Mouse (Mus musculus): Measurements from ENCODE around the gene Gtpbp2. TPM values are rescaled to one million over a fixed set of nuclear protein-coding genes. Genes with fewer than 3 reads are reported as not detected.

The Gtpbp2 gene
- total RNA-seq (2021), result 10 to 100 TPM; 58.4 to 69.9 TPM
- 92.0 and 96.8 TPM in 2 replicates for polyA plus RNA-seq (2012; rRNA removed)
- long read RNA-seq, transcript Gtpbp2-201 (12 exons, 2,966 nt), result major isoform, 14 of 23 reads
- long read RNA-seq, partial matches to known transcripts, result 3 of 23 reads
- long read RNA-seq, other reads (novel, unspliced or antisense), result 6 of 23 reads

- peak; percentile 97 for DNase-seq
Measured at GRCm38 (mm10) chr17:46160686-46161085, at the start of gene Gtpbp2. Gene Gtpbp2, plus strand, starts transcription at chr17:46161032.

- no peak for DNase-seq
Measured at GRCm38 (mm10) chr17:46115489-46115888, 45.3 kb upstream of the Gtpbp2 start.

GRCm38 (mm10) chr17:46116138-46116537 lies 44.7 kb upstream of the Gtpbp2 start:
- DNase-seq, result no peak

GRCm38 (mm10) chr17:46116881-46117280 lies 44.0 kb upstream of the Gtpbp2 start:
- no peak for DNase-seq

- DNase-seq, result peak; percentile 25
Measured at GRCm38 (mm10) chr17:46117623-46118422, 43.0 kb upstream of the Gtpbp2 start.

- no peak for DNase-seq
Measured at GRCm38 (mm10) chr17:46118423-46118850, 42.4 kb upstream of the Gtpbp2 start.

GRCm38 (mm10) chr17:46119641-46120040 lies 41.2 kb upstream of the Gtpbp2 start:
- DNase-seq, result no peak

- DNase-seq, result no peak
Measured at GRCm38 (mm10) chr17:46122791-46123190, 38.0 kb upstream of the Gtpbp2 start.

- no peak for DNase-seq
Measured at GRCm38 (mm10) chr17:46123285-46123684, 37.5 kb upstream of the Gtpbp2 start.

- DNase-seq, result no peak
Measured at GRCm38 (mm10) chr17:46123953-46124700, 36.7 kb upstream of the Gtpbp2 start.

- peak; percentile 74 for DNase-seq
Measured at GRCm38 (mm10) chr17:46126608-46127007, 34.2 kb upstream of the Gtpbp2 start.

- DNase-seq, result peak; percentile 63
Measured at GRCm38 (mm10) chr17:46127814-46128493, 32.9 kb upstream of the Gtpbp2 start.

- DNase-seq, result peak; percentile 65
Measured at GRCm38 (mm10) chr17:46129741-46130498, 30.9 kb upstream of the Gtpbp2 start.

GRCm38 (mm10) chr17:46132058-46132718 lies 28.6 kb upstream of the Gtpbp2 start:
- DNase-seq, result peak; percentile 80

- peak; percentile 59 for DNase-seq
Measured at GRCm38 (mm10) chr17:46132862-46133261, 28.0 kb upstream of the Gtpbp2 start.

- peak; percentile 71 for DNase-seq
Measured at GRCm38 (mm10) chr17:46138563-46139236, 22.1 kb upstream of the Gtpbp2 start.

- no peak for DNase-seq
Measured at GRCm38 (mm10) chr17:46139872-46140271, 21.0 kb upstream of the Gtpbp2 start.

GRCm38 (mm10) chr17:46143578-46144423 lies 17.0 kb upstream of the Gtpbp2 start, which contains the start of gene Rsph9:
Gene Rsph9, minus strand, starts transcription at chr17:46144216.
- DNase-seq, result peak; percentile 92

All from adrenal gland, adult 2 months (tissue).